Mouse (Mus musculus) liver, adult 2 months (tissue): ENCODE measurements around the gene Jag1.

Experiments used
- CTCF ChIP-seq: fragments of 200-500 bp; IDR thresholded peaks from 2 replicates; pipeline ENCODE4 v1.5.1; 2011; ENCODE audit warnings: low read depth, low read length, control low read depth
- POLR2A ChIP-seq: fragments of 200-500 bp; IDR thresholded peaks from 2 replicates; pipeline ENCODE4 v1.6.1; 2011; ENCODE audit warnings: low read length, control low read depth; ENCODE audit not compliant: insufficient read depth; ENCODE audit errors: extremely low read depth

DNA sequence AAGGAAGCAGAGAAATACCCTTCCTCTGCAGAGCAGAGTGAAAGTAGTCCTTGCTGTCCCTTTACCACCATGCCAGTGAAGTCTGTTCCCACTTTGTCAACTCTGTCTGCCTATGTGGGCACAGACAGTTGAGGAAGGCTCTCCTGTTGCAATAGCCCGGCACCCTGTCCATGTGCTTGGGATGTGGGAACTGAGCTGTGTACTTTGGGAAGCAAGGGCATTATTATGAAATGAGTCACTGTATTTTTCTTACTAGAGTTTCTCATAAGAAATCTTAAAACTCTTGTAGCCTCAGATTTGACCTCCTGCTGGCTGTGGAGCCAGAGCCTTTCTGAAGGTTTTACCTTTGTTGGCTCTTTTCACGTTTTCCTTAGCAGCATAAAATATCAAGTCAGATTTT is 67.1 kb downstream of the Jag1 start:
- TF ChIP-seq CTCF (no peak), POLR2A (no peak)
